18 mouse cellular contexts compared by ENCODE assay signal in the genomic region with DNA sequence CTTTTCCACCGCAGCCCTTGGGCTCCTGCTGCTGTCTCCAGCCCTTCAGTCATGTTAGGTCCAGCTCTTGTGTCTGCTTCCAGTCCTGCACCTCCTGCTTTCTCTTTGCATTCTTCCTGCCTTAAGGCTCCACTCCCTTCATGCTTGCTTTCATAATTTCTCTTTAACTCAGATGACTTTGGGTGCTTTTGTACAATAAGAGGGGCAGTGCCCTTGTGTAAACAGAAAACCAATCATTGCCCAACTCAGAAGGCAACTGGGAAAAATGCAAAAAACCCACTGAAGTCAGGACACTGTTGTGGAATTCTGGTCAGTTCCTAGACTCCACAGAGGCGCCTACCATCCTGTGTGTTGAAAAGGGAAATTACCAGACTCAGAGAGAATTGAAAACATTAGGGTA.
DNase-seq lines count a peak whose midpoint lies in the region; ATAC-seq and TF ChIP-seq lines count a peak whose summit lies in the region.
"Had no signal": no experiment of that assay in that cellular context is flagged by ENCODE, and none has a peak within 500 bp of the region (broad histone marks: within the 10 kb centered on the region; RNA-seq: fewer than 3 reads in every experiment).

No protein-coding gene starts in this region.

- 0 out of 2 replicates have a peak overlapping the region, but pooled peaks have one; percentile 8 for H3K27ac ChIP-seq in gastrocnemius, adult 2 months
- peak overlapping the region; percentile 15; the same call in 1 of the 2 replicates for H3K27ac ChIP-seq in kidney, embryonic 14.5 days (ENCODE audit: low read depth, low read length)
- H3K27ac ChIP-seq in kidney, embryonic 16.5 days (ENCODE audit: low read length), result no peak overlapping the region
- no peak overlapping the region for H3K27ac ChIP-seq in midbrain, embryonic 11.5 days (ENCODE audit: low read depth, low read length)
- no peak overlapping the region for H3K27ac ChIP-seq in midbrain, postnatal 0 days (ENCODE audit: low read depth, low read length)

- intact Hi-C loops in gastrocnemius, adult 2 months (cut with DNase I), result no loop called here

- H3K4me3 ChIP-seq in gastrocnemius, adult 2 months, result no peak overlapping the region
- H3K4me3 ChIP-seq in kidney, embryonic 14.5 days (ENCODE audit: low read length), result no peak overlapping the region
- H3K4me3 ChIP-seq in kidney, embryonic 16.5 days (ENCODE audit: low read length), result no peak overlapping the region
- no peak overlapping the region for H3K4me3 ChIP-seq in midbrain, embryonic 11.5 days (ENCODE audit: low read depth, low read length)
- no peak overlapping the region for H3K4me3 ChIP-seq in midbrain, postnatal 0 days (ENCODE audit: low read depth, low read length)
- H3K4me3 ChIP-seq: embryonic facial prominence, embryonic 12.5 days; hindbrain, embryonic 10.5 days had no signal

- no peaks in the 10 kb centered on the region for H3K9me3 ChIP-seq in kidney, embryonic 14.5 days (ENCODE audit: control insufficient read depth, low read length)
- no peaks in the 10 kb centered on the region for H3K9me3 ChIP-seq in kidney, embryonic 16.5 days (ENCODE audit: low read length)
- H3K9me3 ChIP-seq in midbrain, embryonic 11.5 days (ENCODE audit: control insufficient read depth, low read length), result no peaks in the 10 kb centered on the region
- no peaks in the 10 kb centered on the region for H3K9me3 ChIP-seq in midbrain, postnatal 0 days (ENCODE audit: low read length)
- H3K9me3 ChIP-seq: embryonic facial prominence, embryonic 12.5 days; hindbrain, embryonic 10.5 days had no signal

- H3K27me3 ChIP-seq in kidney, embryonic 14.5 days (ENCODE audit: control insufficient read depth, insufficient read depth, low read length), result no peaks in the 10 kb centered on the region
- H3K27me3 ChIP-seq in kidney, embryonic 16.5 days (ENCODE audit: insufficient read depth, low read length), result no peaks in the 10 kb centered on the region
- H3K27me3 ChIP-seq in midbrain, embryonic 11.5 days (ENCODE audit: control insufficient read depth, insufficient read depth, low read length), result no peaks in the 10 kb centered on the region
- no peaks in the 10 kb centered on the region for H3K27me3 ChIP-seq in midbrain, postnatal 0 days (ENCODE audit: insufficient read depth, low read length)
- H3K27me3 ChIP-seq: embryonic facial prominence, embryonic 12.5 days had no signal

- no peak overlapping the region for H3K4me2 ChIP-seq in kidney, embryonic 14.5 days (replicated peaks; ENCODE audit: low read depth, low read length)
- H3K4me2 ChIP-seq in kidney, embryonic 16.5 days (replicated peaks; ENCODE audit: low read depth, low read length), result no peak overlapping the region
- H3K4me2 ChIP-seq in midbrain, embryonic 11.5 days, result no peak overlapping the region
- H3K4me2 ChIP-seq in midbrain, postnatal 0 days (ENCODE audit: low read depth, low read length, poor library complexity, severe bottlenecking), result no peak overlapping the region
- H3K4me2 ChIP-seq: embryonic facial prominence, embryonic 12.5 days had no signal

- H3K9ac ChIP-seq in kidney, embryonic 14.5 days (ENCODE audit: low read depth, low read length), result no peak overlapping the region
- no peak overlapping the region for H3K9ac ChIP-seq in kidney, embryonic 16.5 days (replicated peaks; ENCODE audit: low read length)
- H3K9ac ChIP-seq in midbrain, embryonic 11.5 days (ENCODE audit: low read length), result no peak overlapping the region
- H3K9ac ChIP-seq in midbrain, postnatal 0 days (replicated peaks; ENCODE audit: low read length, poor library complexity, severe bottlenecking), result no peak overlapping the region
- H3K9ac ChIP-seq: embryonic facial prominence, embryonic 12.5 days; forebrain, postnatal 0 days had no signal

- H3K36me3 ChIP-seq in kidney, embryonic 14.5 days (ENCODE audit: control insufficient read depth, insufficient read depth, low read length), result peaks cover 22% of the 10 kb centered on the region
- H3K36me3 ChIP-seq in kidney, embryonic 16.5 days (ENCODE audit: insufficient read depth, low read length), result no peaks in the 10 kb centered on the region; the same call in 1 of the 2 replicates
- H3K36me3 ChIP-seq in midbrain, embryonic 11.5 days (ENCODE audit: control insufficient read depth, insufficient read depth, low read length), result no peaks in the 10 kb centered on the region
- H3K36me3 ChIP-seq in midbrain, postnatal 0 days (ENCODE audit: insufficient read depth, low read length), result no peaks in the 10 kb centered on the region
- H3K36me3 ChIP-seq: G1E had no signal

- peaks cover 24% of the 10 kb centered on the region for H3K4me1 ChIP-seq in kidney, embryonic 14.5 days (ENCODE audit: control insufficient read depth, insufficient read depth, low read length)
- peaks cover 37% of the 10 kb centered on the region for H3K4me1 ChIP-seq in kidney, embryonic 16.5 days (ENCODE audit: insufficient read depth, low read length)
- no peaks in the 10 kb centered on the region; the same call in 1 of the 2 replicates for H3K4me1 ChIP-seq in midbrain, embryonic 11.5 days (ENCODE audit: control insufficient read depth, insufficient read depth, low read length)
- H3K4me1 ChIP-seq in midbrain, postnatal 0 days (ENCODE audit: insufficient read depth, low read length), result no peaks in the 10 kb centered on the region

- DNase-seq in gastrocnemius, adult 2 months, result no peak
- DNase-seq in gastrocnemius, postnatal 25 days, result no peak
- DNase-seq in midbrain, embryonic 11.5 days (ENCODE audit: low spot score, missing footprints), result peak; percentile 79
- no peak for DNase-seq in midbrain, postnatal 0 days (ENCODE audit: low spot score)
- no peak for DNase-seq in layer of hippocampus, adult 18-20 months (ENCODE audit: low spot score in 2 of 2)
- DNase-seq in ovary, postnatal 14 days (ENCODE audit: low spot score), result no peak
- DNase-seq: cerebellum, adult 8-10 months; forebrain, postnatal 0 days; heart, adult 18-20 months; kidney, postnatal 36 days; right cerebral cortex, postnatal 4 days; thymus, postnatal 14 days had no signal

- 76% methylated on average over 2 of the region's 2 CpGs for WGBS in kidney, embryonic 14.5 days
- WGBS in kidney, embryonic 16.5 days, result 88% methylated on average over 2 of the region's 2 CpGs
- 90% methylated on average over 2 of the region's 2 CpGs for WGBS in midbrain, embryonic 11.5 days
- WGBS in midbrain, postnatal 0 days, result 86% methylated on average over 2 of the region's 2 CpGs

- ATAC-seq in kidney, embryonic 14.5 days (ENCODE audit: low FRiP score, low TSS enrichment), result no peak
- ATAC-seq in kidney, embryonic 16.5 days (ENCODE audit: low FRiP score, low TSS enrichment), result no peak
- ATAC-seq in midbrain, embryonic 11.5 days (ENCODE audit: low FRiP score), result no peak
- ATAC-seq in midbrain, postnatal 0 days (ENCODE audit: low FRiP score), result no peak
- ATAC-seq: CD4-positive, CD25-positive, alpha-beta regulatory T cell, adult 4 months; forebrain, postnatal 0 days had no signal

- TF ChIP-seq CTCF in gastrocnemius, adult 2 months (IDR thresholded peaks at IDR 0.05), result no peak
- no peak for TF ChIP-seq CTCF in midbrain, postnatal 0 days (IDR thresholded peaks at IDR 0.05)

Comparison
In these comparisons a context has a peak if more than half of its experiments do, and no peak if none do; other contexts are left out.
1. H3K27ac ChIP-seq: peak in gastrocnemius, adult 2 months (single experiment) and kidney, embryonic 14.5 days (single experiment); none in kidney, embryonic 16.5 days (single experiment), midbrain, embryonic 11.5 days (single experiment) and midbrain, postnatal 0 days (single experiment).